Mouse (Mus musculus): ENCODE measurements around the gene Elmo1. TPM values are rescaled to one million over a fixed set of nuclear protein-coding genes. Genes with fewer than 3 reads are reported as not detected.
A peak's percentile ranks its signal among the peaks of the same experiment; 100 is the strongest.

The Elmo1 gene
- total RNA-seq, 2 experiments from 2014 or later = 45.7 to 47.2 TPM

- intact Hi-C loops (cut with DNase I) = no loop called here
- no peak for DNase-seq (ENCODE audit: extremely low spot score in 1 of 2, low spot score in 2 of 2)
These were observed 294.4 kb downstream of the Elmo1 start for GRCm38 (mm10) chr13:20384846-20385245.

DNA sequence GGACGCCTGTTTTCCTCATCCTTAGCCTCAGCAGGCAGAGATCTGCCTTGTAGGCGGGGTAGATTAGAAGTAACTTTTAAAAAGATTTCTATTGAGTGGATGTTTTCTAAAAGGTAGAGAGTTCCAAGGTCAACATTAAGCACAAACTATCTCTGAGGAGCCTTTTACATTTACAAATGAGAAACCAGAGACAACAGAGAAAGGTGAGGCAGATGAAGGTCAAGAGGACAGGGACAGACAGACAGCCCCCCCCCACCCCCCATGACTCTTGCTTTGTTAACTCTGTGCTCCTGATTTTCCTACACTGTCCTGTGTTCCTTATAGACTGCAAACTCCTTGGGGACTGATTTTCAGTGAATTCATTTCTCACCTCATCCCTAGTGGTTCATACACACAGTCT lies 295.0 kb downstream of the Elmo1 start:
- intact Hi-C loops (cut with DNase I) = no loop called here
- no peak for DNase-seq (ENCODE audit: extremely low spot score in 1 of 2, low spot score in 2 of 2)

- no peak for DNase-seq (ENCODE audit: extremely low spot score in 1 of 2, low spot score in 2 of 2)
- intact Hi-C loops (cut with DNase I) = no loop called here
These were observed 296.2 kb downstream of the Elmo1 start for GRCm38 (mm10) chr13:20386462-20387141.

DNA sequence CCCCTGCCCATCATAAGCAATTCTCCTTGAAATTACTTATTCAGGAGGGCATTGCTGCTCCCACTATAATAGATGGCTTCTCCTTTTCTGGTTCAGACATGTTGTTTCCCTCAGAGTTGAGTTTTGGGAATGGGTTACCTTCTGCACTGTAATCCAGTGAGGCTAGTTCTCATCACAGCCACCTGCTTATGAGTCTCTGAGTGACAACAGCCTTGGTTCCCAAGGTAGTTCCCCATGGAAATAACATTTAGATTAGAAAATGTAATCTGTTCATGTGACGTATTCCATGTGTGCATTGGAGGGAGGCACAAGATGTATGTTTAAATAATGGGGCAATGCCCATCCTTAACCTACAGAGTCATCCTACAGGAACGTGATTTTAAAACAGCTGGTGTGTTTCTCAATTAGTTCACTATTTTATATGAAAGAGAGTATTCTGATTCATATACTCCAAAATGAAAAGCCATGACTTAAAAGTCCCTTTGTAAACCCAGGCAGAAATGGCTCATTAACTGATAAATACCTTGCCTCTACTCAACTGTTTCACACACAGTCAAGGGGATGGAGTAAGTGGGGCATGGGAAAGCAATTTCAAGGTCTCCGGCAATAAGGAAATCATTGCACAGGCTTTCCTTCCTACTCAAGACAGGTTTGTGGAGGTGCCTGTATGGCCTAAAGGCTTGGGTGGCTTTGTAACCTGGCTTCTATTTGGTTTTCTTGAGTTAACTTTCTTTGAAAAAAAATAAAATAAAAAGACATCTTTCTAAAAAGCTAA lies 302.6 kb downstream of the Elmo1 start:
- intact Hi-C loops (cut with DNase I) = no loop called here
- DNase-seq (ENCODE audit: extremely low spot score in 1 of 2, low spot score in 2 of 2) = no peak

DNA sequence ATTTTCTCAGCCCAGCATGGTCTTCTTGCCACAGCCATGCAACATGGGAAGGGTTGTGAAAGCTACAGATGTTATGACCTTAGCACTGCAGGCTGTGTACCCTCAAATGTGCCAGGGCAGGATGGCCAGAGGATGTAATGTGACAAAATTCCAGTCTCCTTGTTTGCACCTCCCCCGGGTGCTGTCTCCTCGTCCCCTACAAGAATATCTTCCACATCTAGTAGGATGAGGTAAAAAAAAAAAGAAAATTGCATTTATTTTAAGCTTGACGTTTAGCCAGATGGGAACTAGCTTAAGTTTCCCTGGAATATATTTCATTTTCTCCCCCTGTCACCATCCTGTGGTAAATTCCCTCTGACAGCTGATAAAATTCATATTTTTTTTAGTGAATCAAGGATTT lies 307.3 kb downstream of the Elmo1 start:
- intact Hi-C loops (cut with DNase I) = no loop called here
- DNase-seq (ENCODE audit: extremely low spot score in 1 of 2, low spot score in 2 of 2) = no peak

- intact Hi-C loops (cut with DNase I) = no loop called here
These were observed 307.9 kb downstream of the Elmo1 start for GRCm38 (mm10) chr13:20398311-20398710.

DNA sequence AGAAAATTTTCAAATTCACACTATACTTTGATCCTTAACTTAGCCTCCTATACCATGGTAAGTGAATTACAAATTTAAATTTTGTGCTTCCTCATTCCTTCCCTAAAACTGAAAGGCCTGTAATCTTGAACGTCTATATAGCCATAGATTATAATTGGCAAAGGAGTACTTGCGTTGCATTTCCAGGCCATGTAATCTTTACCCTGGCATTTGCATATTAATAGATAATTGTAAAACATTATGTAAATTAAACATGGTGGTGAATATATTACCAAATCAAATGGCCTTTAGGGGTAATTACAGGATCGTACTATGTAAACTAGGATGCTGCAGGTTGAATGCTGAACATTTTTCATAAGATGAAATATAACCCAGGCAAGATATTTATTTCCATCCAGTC lies 314.1 kb downstream of the Elmo1 start:
- intact Hi-C loops (cut with DNase I) = no loop called here
- DNase-seq (ENCODE audit: extremely low spot score in 1 of 2, low spot score in 2 of 2) = no peak

More at GRCm38 (mm10) chr13:20398311-20398710, 307.9 kb downstream of the Elmo1 start:
- no peak for DNase-seq (ENCODE audit: extremely low spot score in 1 of 2, low spot score in 2 of 2)

GRCm38 (mm10) chr13:20406470-20407213 lies 316.2 kb downstream of the Elmo1 start:
- intact Hi-C loops (cut with DNase I) = no loop called here
- no peak for DNase-seq (ENCODE audit: extremely low spot score in 1 of 2, low spot score in 2 of 2)

- intact Hi-C loops (cut with DNase I) = no loop called here
These were observed 320.1 kb downstream of the Elmo1 start for GRCm38 (mm10) chr13:20410306-20411101.

DNA sequence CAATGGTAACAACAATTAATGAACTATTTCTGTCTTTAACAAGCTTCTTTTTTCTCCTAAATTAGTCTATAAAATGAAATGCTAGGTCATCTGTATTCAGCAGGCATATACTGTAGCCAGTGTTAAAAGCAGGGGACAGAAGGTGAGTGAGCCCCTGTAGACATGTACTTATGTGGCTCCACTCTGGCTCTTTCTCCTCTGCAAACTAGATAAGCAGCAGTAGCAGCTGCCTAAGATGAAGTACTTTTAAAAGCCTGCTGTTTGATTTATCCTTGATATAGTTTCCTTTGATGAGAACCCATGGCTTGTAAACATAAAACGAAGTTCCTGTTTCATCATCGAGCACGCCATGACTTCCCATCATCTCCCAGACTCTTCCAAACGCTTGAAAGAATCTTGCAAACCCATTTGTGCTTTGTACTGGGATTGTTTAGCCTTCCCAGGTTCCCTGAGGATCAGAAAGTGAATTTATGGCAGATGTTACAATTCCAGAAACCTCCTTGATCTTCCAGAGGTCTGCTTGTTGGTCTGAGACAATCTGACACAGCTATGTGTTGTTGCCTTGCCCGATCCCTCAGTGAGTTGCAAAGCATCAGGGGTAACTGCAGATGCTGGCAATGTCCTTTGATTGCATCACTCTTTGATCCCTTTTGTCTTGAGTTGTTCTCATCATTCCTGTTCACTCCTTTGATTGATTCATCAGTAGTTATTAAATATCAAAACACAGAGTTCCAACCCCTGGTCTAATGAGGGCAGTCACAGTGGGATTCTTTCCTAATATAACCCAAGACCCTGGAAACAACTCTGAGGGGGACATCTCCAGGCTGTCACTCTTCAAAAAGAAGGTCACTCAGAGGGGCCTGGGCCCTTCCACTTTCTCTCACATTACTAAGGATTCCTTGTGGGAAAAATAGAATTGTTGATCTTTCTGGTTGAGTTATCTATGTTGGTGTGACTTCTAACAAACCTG lies 326.6 kb downstream of the Elmo1 start:
- no peak for DNase-seq (ENCODE audit: extremely low spot score in 1 of 2, low spot score in 2 of 2)
- intact Hi-C loops (cut with DNase I) = no loop called here

More at GRCm38 (mm10) chr13:20410306-20411101, 320.1 kb downstream of the Elmo1 start:
- DNase-seq (ENCODE audit: extremely low spot score in 1 of 2, low spot score in 2 of 2) = no peak

- DNase-seq (ENCODE audit: extremely low spot score in 1 of 2, low spot score in 2 of 2) = peak in 1 of 2 experiments; percentile 11
- intact Hi-C loops (cut with DNase I) = no loop called here
These were observed 340.6 kb downstream of the Elmo1 start for GRCm38 (mm10) chr13:20430998-20431397.

DNA sequence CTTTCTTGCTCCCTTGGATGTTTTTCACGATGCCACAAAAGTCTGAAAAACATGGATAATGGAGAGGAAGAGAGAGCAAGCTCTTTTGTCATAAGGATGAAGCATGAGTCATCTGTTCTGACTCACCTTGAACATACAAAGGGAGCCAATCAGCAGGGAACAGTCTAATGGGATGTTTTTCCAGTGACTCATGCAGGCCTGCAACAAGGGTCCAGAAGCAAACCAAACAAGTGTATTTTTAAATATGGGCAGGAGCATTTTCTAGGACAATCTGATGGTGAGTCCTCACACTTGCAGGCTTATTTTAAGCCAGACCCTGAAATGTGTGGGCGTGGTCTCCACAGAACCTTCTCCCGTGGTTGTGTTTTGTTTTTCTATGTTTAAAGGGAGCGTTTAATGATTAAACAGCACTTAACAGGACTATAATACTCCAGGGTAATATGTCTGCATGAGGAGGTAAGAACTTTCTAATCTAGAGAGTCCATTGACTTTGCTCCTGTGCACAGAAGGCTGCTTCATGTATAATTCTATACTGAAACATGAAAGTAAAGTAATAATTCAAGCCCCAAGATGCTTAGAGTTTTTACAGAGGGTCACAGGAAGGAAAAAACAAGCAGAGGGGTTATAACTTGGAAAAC lies 342.9 kb downstream of the Elmo1 start:
- intact Hi-C loops (cut with DNase I) = no loop called here
- DNase-seq (ENCODE audit: extremely low spot score in 1 of 2, low spot score in 2 of 2) = no peak

- intact Hi-C loops (cut with DNase I) = no loop called here
- no peak for DNase-seq (ENCODE audit: extremely low spot score in 1 of 2, low spot score in 2 of 2)
These were observed 343.7 kb downstream of the Elmo1 start for GRCm38 (mm10) chr13:20434071-20434470.

DNA sequence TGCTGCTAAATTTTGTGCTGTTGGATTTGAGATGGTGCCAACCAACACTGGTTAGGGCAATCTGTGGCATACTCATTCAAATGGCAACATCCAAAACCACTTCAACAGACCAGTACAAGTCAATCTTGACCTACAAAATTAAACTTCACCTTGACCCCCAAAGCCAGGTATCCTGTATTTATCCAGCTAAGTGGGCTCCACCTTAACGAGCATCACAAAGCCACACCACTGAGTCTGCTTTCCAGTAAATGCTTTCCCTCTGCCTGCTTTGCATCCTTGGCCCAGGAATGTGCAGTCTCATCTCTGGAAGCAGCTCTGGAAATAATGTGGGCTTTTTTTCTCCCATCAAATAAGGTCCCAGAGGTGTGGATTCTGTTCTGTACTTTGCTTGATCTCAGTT lies 349.1 kb downstream of the Elmo1 start:
- intact Hi-C loops (cut with DNase I) = no loop called here
- no peak for DNase-seq (ENCODE audit: extremely low spot score in 1 of 2, low spot score in 2 of 2)

DNA sequence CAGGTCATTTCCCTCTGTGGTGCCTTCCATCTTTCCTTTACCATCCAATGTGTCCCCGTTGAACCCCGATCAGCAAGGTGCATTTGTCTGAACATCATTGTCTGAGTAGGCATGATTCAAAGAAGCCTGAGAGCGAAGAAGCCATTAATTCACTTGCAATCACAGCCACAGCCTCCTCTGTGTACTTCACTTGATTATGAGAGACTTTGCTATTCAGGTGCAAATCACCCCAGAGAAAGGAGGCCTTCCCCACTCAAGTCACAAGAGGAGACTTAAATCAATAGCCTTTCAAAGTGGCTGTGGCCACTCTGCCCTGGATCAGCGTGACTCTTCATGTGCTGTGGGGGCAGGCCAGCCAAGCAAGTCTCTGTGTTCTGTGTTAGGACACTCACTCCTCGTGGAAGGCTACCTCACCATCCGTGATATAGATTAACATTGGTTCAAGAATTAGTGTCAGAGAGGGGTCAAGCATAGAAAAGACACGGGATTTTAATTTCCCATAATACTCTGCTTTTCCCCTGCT lies 360.5 kb downstream of the Elmo1 start:
- no peak for DNase-seq (ENCODE audit: extremely low spot score in 1 of 2, low spot score in 2 of 2)
- intact Hi-C loops (cut with DNase I) = no loop called here

GRCm38 (mm10) chr13:20454357-20454756 lies 364.0 kb downstream of the Elmo1 start:
- intact Hi-C loops (cut with DNase I) = no loop called here
- DNase-seq (ENCODE audit: extremely low spot score in 1 of 2, low spot score in 2 of 2) = no peak

GRCm38 (mm10) chr13:20460096-20460495 lies 369.7 kb downstream of the Elmo1 start:
- intact Hi-C loops (cut with DNase I) = no loop called here
- DNase-seq (ENCODE audit: extremely low spot score in 1 of 2, low spot score in 2 of 2) = no peak
